Mouse (Mus musculus): Measurements from ENCODE around the gene Crtac1. TPM values are rescaled to one million over a fixed set of nuclear protein-coding genes. Genes with fewer than 3 reads are reported as not detected.

The Crtac1 gene
- polyA plus RNA-seq, 1 experiment: 1.1 TPM

- Histone ChIP-seq H3K4me3 (ENCODE audit: control insufficient read depth, insufficient read depth, low read length) (no peak overlapping the region), H3K4me1 (replicated peaks; ENCODE audit: control insufficient read depth, insufficient read depth, low read length) (no peaks in the 10 kb centered on the region), H3K27ac (ENCODE audit: control insufficient read depth, insufficient read depth, low read length) (no peak overlapping the region), H3K36me3 (ENCODE audit: control insufficient read depth, insufficient read depth, low read length) (no peaks in the 10 kb centered on the region), H3K27me3 (ENCODE audit: control insufficient read depth, insufficient read depth, low read length) (no peaks in the 10 kb centered on the region)
- TF ChIP-seq POLR2A (IDR thresholded peaks at IDR 0.05; ENCODE audit: control insufficient read depth, extremely low read depth, insufficient read depth, low read length, poor library complexity): no peak
- TF ChIP-seq CTCF (IDR thresholded peaks at IDR 0.05; ENCODE audit: borderline replicate concordance, control insufficient read depth, extremely low read depth, insufficient read depth, low read length, poor library complexity): no peak
- 26% methylated on average over 4 of the region's 4 CpGs for WGBS
- no peak for DNase-seq
These were observed 193.8 kb downstream of the Crtac1 start for GRCm38 (mm10) chr19:42237602-42238340.

Other genes starting within 250 kb of the Crtac1 start
- 2.0 and 2.4 TPM in 2 replicates for gene Sfrp5, start 229.5 kb downstream of the Crtac1 start, polyA plus RNA-seq (2012; rRNA removed)
- gene Golga7b, start 184.2 kb downstream of the Crtac1 start, polyA plus RNA-seq (2012; rRNA removed): 0.84 and 1.2 TPM in 2 replicates
- 6.3 and 7.7 TPM in 2 replicates for gene R3hcc1l, start 87.0 kb upstream of the Crtac1 start, polyA plus RNA-seq (2012; rRNA removed)
- gene Loxl4, start 181.0 kb upstream of the Crtac1 start, polyA plus RNA-seq (2012; rRNA removed): 0.66 and 0.89 TPM in 2 replicates